Mouse (Mus musculus): ENCODE data around the gene Npdc1. TPM values are rescaled to one million over a fixed set of nuclear protein-coding genes. Genes with fewer than 3 reads are reported as not detected.

Gene Npdc1
- total and polyA plus RNA-seq, 3 experiments: 0.49 to 5.5 TPM; not detected in 1

GRCm38 (mm10) chr2:25396597-25396983 is 2.6 kb upstream of the Npdc1 start:
- in situ Hi-C loops (cut with MboI; ENCODE audit: low pct_ligation_motif_present, low pct_unique_long_range_greater_than_20kb, low sequenced_read_pairs): no loop called here
- H3K4me1 ChIP-seq (ENCODE audit: control insufficient read depth in 1 of 2, insufficient read depth in 2 of 2): no peaks in the 10 kb centered on the region
- H3K27ac ChIP-seq (ENCODE audit: insufficient read depth, low read depth): no peak overlapping the region
- H3K36me3 ChIP-seq (replicated peaks in 1 of 2; ENCODE audit: control insufficient read depth in 1 of 2, insufficient read depth in 1 of 2, low read length in 1 of 2): no peaks in the 10 kb centered on the region
- no peaks in the 10 kb centered on the region for H3K79me2 ChIP-seq (replicated peaks; ENCODE audit: control insufficient read depth, extremely low read depth, insufficient read depth, poor library complexity, severe bottlenecking)
- no peak overlapping the region for H3K9ac ChIP-seq (ENCODE audit: insufficient read depth, low read depth)
- peaks cover 90% of the 10 kb centered on the region for H3K27me3 ChIP-seq (replicated peaks)
- dilution Hi-C loops (cut with MboI; ENCODE audit: extremely low pct_ligation_motif_present, extremely low pct_unique_long_range_greater_than_20kb, low sequenced_read_pairs): no loop called here
- H3K4me2 ChIP-seq (ENCODE audit: insufficient read depth, low read depth, poor library complexity, severe bottlenecking): no peak overlapping the region
- H3K9me3 ChIP-seq (replicated peaks; ENCODE audit: low read length): no peaks in the 10 kb centered on the region
- DNase-seq (ENCODE audit: extremely low read depth): no peak
- TF ChIP-seq ELF1 (IDR thresholded peaks at IDR 0.05; ENCODE audit: low read depth, low read length) (no peak), MXI1 (IDR thresholded peaks at IDR 0.05; ENCODE audit: low read depth, low read length) (no peak), RCOR1 (conservative IDR thresholded peaks at IDR 0.05; ENCODE audit: low read depth, low read length) (no peak), IRF4 (IDR thresholded peaks at IDR 0.05; ENCODE audit: low read depth, low read length) (no peak), MAZ (IDR thresholded peaks at IDR 0.05; ENCODE audit: low read depth, low read length) (no peak), ZMIZ1 (IDR thresholded peaks at IDR 0.05; ENCODE audit: low read depth, low read length) (no peak), UBTF (IDR thresholded peaks at IDR 0.05; ENCODE audit: low read depth, low read length) (no peak)
- H3K4me3 ChIP-seq (replicated peaks in 1 of 3; ENCODE audit: low read depth in 2 of 3, low read length in 2 of 3, poor library complexity in 1 of 3): no peak overlapping the region

- in situ Hi-C loops (cut with MboI; ENCODE audit: low pct_ligation_motif_present, low pct_unique_long_range_greater_than_20kb, low sequenced_read_pairs) (no loop called here), dilution Hi-C loops (cut with MboI; ENCODE audit: extremely low pct_ligation_motif_present, extremely low pct_unique_long_range_greater_than_20kb, low sequenced_read_pairs) (no loop called here)
- Histone ChIP-seq H3K27ac (ENCODE audit: insufficient read depth, low read depth) (no peak overlapping the region), H3K4me2 (ENCODE audit: insufficient read depth, low read depth, poor library complexity, severe bottlenecking) (no peak overlapping the region), H3K4me1 (ENCODE audit: control insufficient read depth in 1 of 2, insufficient read depth in 2 of 2) (no peaks in the 10 kb centered on the region), H3K79me2 (replicated peaks; ENCODE audit: control insufficient read depth, extremely low read depth, insufficient read depth, poor library complexity, severe bottlenecking) (no peaks in the 10 kb centered on the region), H3K9ac (ENCODE audit: insufficient read depth, low read depth) (no peak overlapping the region), H3K9me3 (replicated peaks; ENCODE audit: low read length) (no peaks in the 10 kb centered on the region), H3K4me3 (replicated peaks in 1 of 3; ENCODE audit: low read depth in 2 of 3, low read length in 2 of 3, poor library complexity in 1 of 3) (no peak overlapping the region), H3K36me3 (replicated peaks in 1 of 2; ENCODE audit: control insufficient read depth in 1 of 2, insufficient read depth in 1 of 2, low read length in 1 of 2) (no peaks in the 10 kb centered on the region), H3K27me3 (replicated peaks) (peaks cover 90% of the 10 kb centered on the region)
- no peak for DNase-seq (ENCODE audit: extremely low read depth)
- no peak for TF ChIP-seq MAZ (IDR thresholded peaks at IDR 0.05; ENCODE audit: low read depth, low read length)
- TF ChIP-seq RCOR1 (conservative IDR thresholded peaks at IDR 0.05; ENCODE audit: low read depth, low read length): no peak
- TF ChIP-seq CHD1 (IDR thresholded peaks at IDR 0.05; ENCODE audit: low read depth, low read length): no peak
- no peak for TF ChIP-seq ZMIZ1 (IDR thresholded peaks at IDR 0.05; ENCODE audit: low read depth, low read length)
Measured at GRCm38 (mm10) chr2:25397010-25397409, 2.1 kb upstream of the Npdc1 start.

- no peaks in the 10 kb centered on the region for H3K79me2 ChIP-seq (replicated peaks; ENCODE audit: control insufficient read depth, extremely low read depth, insufficient read depth, poor library complexity, severe bottlenecking)
- TF ChIP-seq JUND (conservative IDR thresholded peaks at IDR 0.05; ENCODE audit: low read depth, low read length): no peak
- TF ChIP-seq USF1 (IDR thresholded peaks at IDR 0.05; ENCODE audit: low read depth, low read length): no peak
- TF ChIP-seq ELF1 (IDR thresholded peaks at IDR 0.05; ENCODE audit: low read depth, low read length): no peak
- TF ChIP-seq MAX (IDR thresholded peaks at IDR 0.05; ENCODE audit: low read length): no peak
- no peak for TF ChIP-seq MYC (IDR thresholded peaks at IDR 0.05; ENCODE audit: low read depth, low read length)
- TF ChIP-seq IRF4 (IDR thresholded peaks at IDR 0.05; ENCODE audit: low read depth, low read length): no peak
- no peak for TF ChIP-seq GABPA (IDR thresholded peaks at IDR 0.05; ENCODE audit: insufficient replicate concordance, low read depth, low read length)
- TF ChIP-seq BHLHE40 (IDR thresholded peaks at IDR 0.05; ENCODE audit: low read depth, low read length): no peak
- no peak for TF ChIP-seq ZKSCAN1 (IDR thresholded peaks at IDR 0.05; ENCODE audit: borderline replicate concordance, low read depth, low read length)
- TF ChIP-seq CHD1 (IDR thresholded peaks at IDR 0.05; ENCODE audit: low read depth, low read length): no peak
- no peak for TF ChIP-seq CHD2 (IDR thresholded peaks at IDR 0.05; ENCODE audit: low read length)
- no peak for TF ChIP-seq UBTF (IDR thresholded peaks at IDR 0.05; ENCODE audit: low read depth, low read length)
- TF ChIP-seq E2F4 (IDR thresholded peaks at IDR 0.05; ENCODE audit: insufficient replicate concordance, low read depth, low read length): no peak
- no peak for TF ChIP-seq MEF2A (IDR thresholded peaks at IDR 0.05; ENCODE audit: borderline replicate concordance, low read depth, low read length)
- TF ChIP-seq NRF1 (IDR thresholded peaks at IDR 0.05; ENCODE audit: low read depth, low read length): no peak
- no peak for TF ChIP-seq CTCF (conservative IDR thresholded peaks at IDR 0.05 in 1 of 2, IDR thresholded peaks at IDR 0.05 in 1 of 2; ENCODE audit: low read depth in 2 of 2, low read length in 2 of 2)
- DNase-seq (ENCODE audit: extremely low read depth): no peak
- no peak overlapping the region for H3K4me2 ChIP-seq (ENCODE audit: insufficient read depth, low read depth, poor library complexity, severe bottlenecking)
- in situ Hi-C loops (cut with MboI; ENCODE audit: low pct_ligation_motif_present, low pct_unique_long_range_greater_than_20kb, low sequenced_read_pairs): no loop called here
- no peak overlapping the region for H3K4me3 ChIP-seq (replicated peaks in 1 of 3; ENCODE audit: low read depth in 2 of 3, low read length in 2 of 3, poor library complexity in 1 of 3)
- H3K36me3 ChIP-seq (replicated peaks in 1 of 2; ENCODE audit: control insufficient read depth in 1 of 2, insufficient read depth in 1 of 2, low read length in 1 of 2): no peaks in the 10 kb centered on the region
- no peaks in the 10 kb centered on the region for H3K4me1 ChIP-seq (ENCODE audit: control insufficient read depth in 1 of 2, insufficient read depth in 2 of 2)
- dilution Hi-C loops (cut with MboI; ENCODE audit: extremely low pct_ligation_motif_present, extremely low pct_unique_long_range_greater_than_20kb, low sequenced_read_pairs): no loop called here
- peaks cover 93% of the 10 kb centered on the region for H3K27me3 ChIP-seq (replicated peaks)
- no peaks in the 10 kb centered on the region for H3K9me3 ChIP-seq (replicated peaks; ENCODE audit: low read length)
- no peak overlapping the region for H3K27ac ChIP-seq (ENCODE audit: insufficient read depth, low read depth)
- H3K9ac ChIP-seq (ENCODE audit: insufficient read depth, low read depth): no peak overlapping the region
Measured at GRCm38 (mm10) chr2:25398065-25398464, 1.1 kb upstream of the Npdc1 start.
